Mouse (Mus musculus): ENCODE results near the gene Ccnb2. TPM values are rescaled to one million over a fixed set of nuclear protein-coding genes. Genes with fewer than 3 reads are reported as not detected.
A peak's percentile ranks its signal among the peaks of the same experiment; 100 is the strongest.

Ccnb2 gene
- total and polyA plus RNA-seq, 3 experiments, result 83.9 to 130 (median 102) TPM

GRCm38 (mm10) chr9:70382091-70382490, 39.3 kb downstream of the Ccnb2 start:
- H3K9me3 ChIP-seq (replicated peaks; ENCODE audit: low read length), result no peaks in the 10 kb centered on the region
- H3K4me2 ChIP-seq (ENCODE audit: insufficient read depth, low read depth, poor library complexity, severe bottlenecking), result no peak overlapping the region
- H3K4me3 ChIP-seq (replicated peaks in 1 of 3; ENCODE audit: low read depth in 2 of 3, low read length in 2 of 3, poor library complexity in 1 of 3), result no peak overlapping the region
- no peak overlapping the region for H3K9ac ChIP-seq (ENCODE audit: insufficient read depth, low read depth)
- in situ Hi-C loops (cut with MboI; ENCODE audit: low pct_ligation_motif_present, low pct_unique_long_range_greater_than_20kb, low sequenced_read_pairs) (no loop called here), dilution Hi-C loops (cut with MboI; ENCODE audit: extremely low pct_ligation_motif_present, extremely low pct_unique_long_range_greater_than_20kb, low sequenced_read_pairs) (no loop called here)
- H3K79me2 ChIP-seq (replicated peaks; ENCODE audit: control insufficient read depth, extremely low read depth, insufficient read depth, poor library complexity, severe bottlenecking), result no peaks in the 10 kb centered on the region
- TF ChIP-seq GABPA (IDR thresholded peaks at IDR 0.05; ENCODE audit: insufficient replicate concordance, low read depth, low read length) (no peak), IRF4 (IDR thresholded peaks at IDR 0.05; ENCODE audit: low read depth, low read length) (no peak), USF2 (conservative IDR thresholded peaks at IDR 0.05; ENCODE audit: low read depth, low read length) (no peak), ETS1 (conservative IDR thresholded peaks at IDR 0.05; ENCODE audit: low read depth, low read length) (no peak), RAD21 (IDR thresholded peaks at IDR 0.05; ENCODE audit: low read depth, low read length) (no peak), MAZ (IDR thresholded peaks at IDR 0.05; ENCODE audit: low read depth, low read length) (no peak), JUN (IDR thresholded peaks at IDR 0.05; ENCODE audit: insufficient read depth, low read depth, low read length) (no peak), SIN3A (IDR thresholded peaks at IDR 0.05; ENCODE audit: low read length) (no peak), MXI1 (IDR thresholded peaks at IDR 0.05; ENCODE audit: low read depth, low read length) (no peak), CTCF (conservative IDR thresholded peaks at IDR 0.05 in 1 of 2, IDR thresholded peaks at IDR 0.05 in 1 of 2; ENCODE audit: low read depth in 2 of 2, low read length in 2 of 2) (no peak), ZKSCAN1 (IDR thresholded peaks at IDR 0.05; ENCODE audit: borderline replicate concordance, low read depth, low read length) (no peak), SMC3 (IDR thresholded peaks at IDR 0.05; ENCODE audit: low read depth, low read length) (no peak), TCF12 (IDR thresholded peaks at IDR 0.05; ENCODE audit: low read depth, low read length) (no peak), ZMIZ1 (IDR thresholded peaks at IDR 0.05; ENCODE audit: low read depth, low read length) (no peak)
- no peaks in the 10 kb centered on the region for H3K27me3 ChIP-seq (replicated peaks)
- H3K4me1 ChIP-seq (ENCODE audit: control insufficient read depth in 1 of 2, insufficient read depth in 2 of 2), result no peaks in the 10 kb centered on the region
- H3K36me3 ChIP-seq (replicated peaks in 1 of 2; ENCODE audit: control insufficient read depth in 1 of 2, insufficient read depth in 1 of 2, low read length in 1 of 2), result peaks cover 90 to 95% of the 10 kb centered on the region in 2 experiments
- no peak overlapping the region for H3K27ac ChIP-seq (ENCODE audit: insufficient read depth, low read depth)
- no peak for DNase-seq (ENCODE audit: extremely low read depth)

- no peak for DNase-seq (ENCODE audit: extremely low read depth)
- Histone ChIP-seq H3K27ac (ENCODE audit: insufficient read depth, low read depth) (no peak overlapping the region), H3K79me2 (replicated peaks; ENCODE audit: control insufficient read depth, extremely low read depth, insufficient read depth, poor library complexity, severe bottlenecking) (no peaks in the 10 kb centered on the region), H3K36me3 (replicated peaks in 1 of 2; ENCODE audit: control insufficient read depth in 1 of 2, insufficient read depth in 1 of 2, low read length in 1 of 2) (peaks cover 84 to 95% of the 10 kb centered on the region in 2 experiments), H3K9ac (ENCODE audit: insufficient read depth, low read depth) (no peak overlapping the region), H3K4me2 (ENCODE audit: insufficient read depth, low read depth, poor library complexity, severe bottlenecking) (no peak overlapping the region), H3K4me3 (replicated peaks in 1 of 3; ENCODE audit: low read depth in 2 of 3, low read length in 2 of 3, poor library complexity in 1 of 3) (no peak overlapping the region), H3K4me1 (ENCODE audit: control insufficient read depth in 1 of 2, insufficient read depth in 2 of 2) (no peaks in the 10 kb centered on the region), H3K9me3 (replicated peaks; ENCODE audit: low read length) (no peaks in the 10 kb centered on the region), H3K27me3 (replicated peaks) (no peaks in the 10 kb centered on the region)
- dilution Hi-C loops (cut with MboI; ENCODE audit: extremely low pct_ligation_motif_present, extremely low pct_unique_long_range_greater_than_20kb, low sequenced_read_pairs), result no loop called here
- TF ChIP-seq KAT2A (IDR thresholded peaks at IDR 0.05; ENCODE audit: insufficient replicate concordance, low read length) (no peak), MEF2A (IDR thresholded peaks at IDR 0.05; ENCODE audit: borderline replicate concordance, low read depth, low read length) (no peak), MAZ (IDR thresholded peaks at IDR 0.05; ENCODE audit: low read depth, low read length) (no peak), NELFE (IDR thresholded peaks at IDR 0.05; ENCODE audit: low read depth, low read length) (no peak), MXI1 (IDR thresholded peaks at IDR 0.05; ENCODE audit: low read depth, low read length) (no peak), UBTF (IDR thresholded peaks at IDR 0.05; ENCODE audit: low read depth, low read length) (no peak), JUND (conservative IDR thresholded peaks at IDR 0.05; ENCODE audit: low read depth, low read length) (no peak), NRF1 (IDR thresholded peaks at IDR 0.05; ENCODE audit: low read depth, low read length) (no peak), POLR2AphosphoS2 (IDR thresholded peaks at IDR 0.05; ENCODE audit: low read depth, low read length) (no peak), MAX (IDR thresholded peaks at IDR 0.05; ENCODE audit: low read length) (no peak), ETS1 (conservative IDR thresholded peaks at IDR 0.05; ENCODE audit: low read depth, low read length) (peak; percentile 85; the same call in 1 of the 2 replicates), ELF1 (IDR thresholded peaks at IDR 0.05; ENCODE audit: low read depth, low read length) (no peak), ZMIZ1 (IDR thresholded peaks at IDR 0.05; ENCODE audit: low read depth, low read length) (no peak), IRF4 (IDR thresholded peaks at IDR 0.05; ENCODE audit: low read depth, low read length) (peak; percentile 58; the same call in 1 of the 2 replicates), CHD2 (IDR thresholded peaks at IDR 0.05; ENCODE audit: low read length) (no peak), CTCF (conservative IDR thresholded peaks at IDR 0.05 in 1 of 2, IDR thresholded peaks at IDR 0.05 in 1 of 2; ENCODE audit: low read depth in 2 of 2, low read length in 2 of 2) (no peak)
- in situ Hi-C loops (cut with MboI; ENCODE audit: low pct_ligation_motif_present, low pct_unique_long_range_greater_than_20kb, low sequenced_read_pairs), result no loop called here
Observed at GRCm38 (mm10) chr9:70379502-70380467, 41.6 kb downstream of the Ccnb2 start.
